Mouse (Mus musculus): ENCODE results near the gene Adamts13. TPM values are rescaled to one million over a fixed set of nuclear protein-coding genes. Genes with fewer than 3 reads are reported as not detected.

The Adamts13 gene
- polyA plus RNA-seq, 1 experiment from 2014 or later, result not detected

- Histone ChIP-seq H3K27me3 (replicated peaks) (no peaks in the 10 kb centered on the region), H3K9ac (no peak overlapping the region), H3K36me3 (replicated peaks) (peaks cover 52% of the 10 kb centered on the region), H3K4me3 (no peak overlapping the region), H3K4me1 (no peaks in the 10 kb centered on the region), H3K4me2 (no peak overlapping the region), H3K9me3 (no peaks in the 10 kb centered on the region), H3K27ac (no peak overlapping the region)
- no peak for ATAC-seq (replicated peaks)
- WGBS, result 94% methylated on average over 8 of the region's 8 CpGs
These were observed 20.4 kb upstream of the Adamts13 start for GRCm38 (mm10) chr2:26952866-26953265.

GRCm38 (mm10) chr2:26954735-26955395 lies 18.4 kb upstream of the Adamts13 start:
- WGBS, result 93% methylated on average over 2 of the region's 2 CpGs
- H3K27me3 ChIP-seq (replicated peaks), result no peaks in the 10 kb centered on the region
- H3K4me3 ChIP-seq, result no peak overlapping the region
- H3K4me1 ChIP-seq, result no peaks in the 10 kb centered on the region
- no peak for ATAC-seq (replicated peaks)
- no peak overlapping the region for H3K9ac ChIP-seq
- H3K36me3 ChIP-seq (replicated peaks), result peaks cover 56% of the 10 kb centered on the region
- no peak overlapping the region for H3K4me2 ChIP-seq
- H3K9me3 ChIP-seq, result no peaks in the 10 kb centered on the region
- no peak overlapping the region for H3K27ac ChIP-seq

GRCm38 (mm10) chr2:26956811-26957487 lies 16.3 kb upstream of the Adamts13 start:
- no peaks in the 10 kb centered on the region for H3K27me3 ChIP-seq (replicated peaks)
- WGBS, result 94% methylated on average over 12 of the region's 12 CpGs
- no peak for ATAC-seq (replicated peaks)
- no peaks in the 10 kb centered on the region for H3K9me3 ChIP-seq
- no peak overlapping the region for H3K4me3 ChIP-seq
- no peak overlapping the region for H3K4me2 ChIP-seq
- no peak overlapping the region for H3K27ac ChIP-seq
- peaks cover 58% of the 10 kb centered on the region for H3K36me3 ChIP-seq (replicated peaks)
- H3K4me1 ChIP-seq, result peaks cover 17% of the 10 kb centered on the region
- no peak overlapping the region for H3K9ac ChIP-seq

GRCm38 (mm10) chr2:26957488-26957859 lies 15.7 kb upstream of the Adamts13 start:
- Histone ChIP-seq H3K36me3 (replicated peaks) (peaks cover 53% of the 10 kb centered on the region), H3K27ac (no peak overlapping the region), H3K4me1 (peaks cover 21% of the 10 kb centered on the region), H3K9ac (no peak overlapping the region), H3K9me3 (no peaks in the 10 kb centered on the region), H3K4me3 (no peak overlapping the region), H3K27me3 (replicated peaks) (no peaks in the 10 kb centered on the region), H3K4me2 (no peak overlapping the region)
- no peak for ATAC-seq (replicated peaks)
- 84% methylated on average over 2 of the region's 2 CpGs for WGBS

GRCm38 (mm10) chr2:26960756-26961155 lies 12.5 kb upstream of the Adamts13 start:
- H3K4me1 ChIP-seq, result peaks cover 38% of the 10 kb centered on the region
- WGBS, result 79% methylated on average over 4 of the region's 4 CpGs
- no peak overlapping the region for H3K4me2 ChIP-seq
- no peak overlapping the region for H3K9ac ChIP-seq
- H3K27ac ChIP-seq, result no peak overlapping the region
- H3K36me3 ChIP-seq (replicated peaks), result peaks cover 23% of the 10 kb centered on the region
- no peaks in the 10 kb centered on the region for H3K27me3 ChIP-seq (replicated peaks)
- H3K9me3 ChIP-seq, result no peaks in the 10 kb centered on the region
- H3K4me3 ChIP-seq, result no peak overlapping the region
- no peak for ATAC-seq (replicated peaks)

- under 1% methylated on average over 50 of the region's 50 CpGs for WGBS
- Histone ChIP-seq H3K4me1 (peaks cover 38% of the 10 kb centered on the region), H3K9me3 (no peaks in the 10 kb centered on the region), H3K4me2 (peak within 1 kb of the TSS; percentile 68), H3K36me3 (replicated peaks) (peaks cover 5% of the 10 kb centered on the region), H3K27me3 (replicated peaks) (no peaks in the 10 kb centered on the region), H3K9ac (peak within 1 kb of the TSS; percentile 92), H3K4me3 (peak within 1 kb of the TSS; percentile 90), H3K27ac (peak within 1 kb of the TSS; percentile 99)
- peak; percentile 98 for ATAC-seq (replicated peaks)
These were observed 9.1 kb upstream of the Adamts13 start, which contains the start of gene Rexo4 for GRCm38 (mm10) chr2:26963923-26964723. Rexo4 (minus strand) TSS chr2:26964386.

GRCm38 (mm10) chr2:26964724-26965370 lies 8.4 kb upstream of the Adamts13 start:
- Histone ChIP-seq H3K9me3 (no peaks in the 10 kb centered on the region), H3K4me2 (peak overlapping the region; percentile 68), H3K4me1 (peaks cover 38% of the 10 kb centered on the region), H3K4me3 (peak overlapping the region; percentile 90), H3K36me3 (replicated peaks) (peaks cover 3% of the 10 kb centered on the region), H3K9ac (peak overlapping the region; percentile 92), H3K27ac (peak overlapping the region; percentile 99), H3K27me3 (replicated peaks) (no peaks in the 10 kb centered on the region)
- 16% methylated on average over 14 of the region's 14 CpGs for WGBS
- ATAC-seq (replicated peaks), result peak; percentile 4

GRCm38 (mm10) chr2:26967262-26967661 lies 6.0 kb upstream of the Adamts13 start:
- H3K4me3 ChIP-seq, result no peak overlapping the region
- WGBS, result 80% methylated on average over 2 of the region's 2 CpGs
- ATAC-seq (replicated peaks), result no peak
- no peaks in the 10 kb centered on the region for H3K9me3 ChIP-seq
- H3K9ac ChIP-seq, result no peak overlapping the region
- H3K36me3 ChIP-seq (replicated peaks), result no peaks in the 10 kb centered on the region
- no peak overlapping the region for H3K4me2 ChIP-seq
- H3K4me1 ChIP-seq, result peaks cover 19% of the 10 kb centered on the region
- H3K27ac ChIP-seq, result no peak overlapping the region
- no peaks in the 10 kb centered on the region for H3K27me3 ChIP-seq (replicated peaks)

GRCm38 (mm10) chr2:26973960-26974359 lies 744 bp downstream of the Adamts13 start:
- no peak overlapping the region for H3K9ac ChIP-seq
- no peaks in the 10 kb centered on the region for H3K4me1 ChIP-seq
- no peak for ATAC-seq (replicated peaks)
- WGBS, result 68% methylated on average over 4 of the region's 4 CpGs
- no peaks in the 10 kb centered on the region for H3K9me3 ChIP-seq
- no peak overlapping the region for H3K4me2 ChIP-seq
- H3K36me3 ChIP-seq (replicated peaks), result no peaks in the 10 kb centered on the region
- no peak overlapping the region for H3K27ac ChIP-seq
- H3K4me3 ChIP-seq, result no peak overlapping the region
- no peaks in the 10 kb centered on the region for H3K27me3 ChIP-seq (replicated peaks)

- Histone ChIP-seq H3K4me2 (no peak overlapping the region), H3K4me1 (no peaks in the 10 kb centered on the region), H3K9me3 (no peaks in the 10 kb centered on the region), H3K9ac (no peak overlapping the region), H3K27me3 (replicated peaks) (0 out of 2 replicates have a peak, but pooled peaks cover 3% of the 10 kb centered on the region), H3K4me3 (no peak overlapping the region), H3K36me3 (replicated peaks) (no peaks in the 10 kb centered on the region), H3K27ac (no peak overlapping the region)
- ATAC-seq (replicated peaks), result no peak
- WGBS, result 70% methylated on average over 1 of the region's 1 CpGs
These were observed 7.1 kb downstream of the Adamts13 start for GRCm38 (mm10) chr2:26980361-26980760.

GRCm38 (mm10) chr2:26984179-26984578 lies 11.0 kb downstream of the Adamts13 start:
- 69% methylated on average over 2 of the region's 2 CpGs for WGBS
- Histone ChIP-seq H3K9me3 (no peaks in the 10 kb centered on the region), H3K36me3 (replicated peaks) (no peaks in the 10 kb centered on the region), H3K27me3 (replicated peaks) (0 out of 2 replicates have a peak, but pooled peaks cover 3% of the 10 kb centered on the region), H3K9ac (no peak overlapping the region), H3K4me1 (no peaks in the 10 kb centered on the region), H3K4me3 (no peak overlapping the region), H3K4me2 (no peak overlapping the region), H3K27ac (no peak overlapping the region)
- ATAC-seq (replicated peaks), result no peak

GRCm38 (mm10) chr2:26984640-26985039 lies 11.4 kb downstream of the Adamts13 start:
- Histone ChIP-seq H3K27ac (no peak overlapping the region), H3K4me1 (no peaks in the 10 kb centered on the region), H3K4me3 (no peak overlapping the region), H3K4me2 (no peak overlapping the region), H3K9ac (no peak overlapping the region), H3K9me3 (no peaks in the 10 kb centered on the region), H3K27me3 (replicated peaks) (0 out of 2 replicates have a peak, but pooled peaks cover 3% of the 10 kb centered on the region), H3K36me3 (replicated peaks) (no peaks in the 10 kb centered on the region)
- 86% methylated on average over 5 of the region's 5 CpGs for WGBS
- ATAC-seq (replicated peaks), result no peak
